Mouse (Mus musculus) hindbrain, embryonic 11.5 days (tissue): Measurements from ENCODE around the gene Chic2. TPM values are rescaled to one million over a fixed set of nuclear protein-coding genes. Genes with fewer than 3 reads are reported as not detected.

Experiments
- ATAC-seq: fragments of 200-750 bp; cut with Nextera tagmentation; 2 replicates; pipeline ENCODE4 v1.8.0; 2017; ENCODE audit warnings: mild to moderate bottlenecking, moderate TSS enrichment, moderate library complexity; ENCODE audit not compliant: low FRiP score
- DNase-seq: peaks from one replicate; pipeline ENCODE4 v3.0.0-alpha.2; 2015; ENCODE audit warnings: low spot score
- H3K27ac ChIP-seq: fragments of 300-500 bp; sonication (generic); 2 replicates; pipeline ENCODE4 v1.5.1; 2014; ENCODE audit warnings: mild to moderate bottlenecking, low read depth, low read length
- H3K27me3 ChIP-seq: fragments of 300-500 bp; sonication (generic); 2 replicates; pipeline ENCODE4 v1.6.1; 2014; ENCODE audit warnings: mild to moderate bottlenecking, low read length, moderate library complexity, mixed read lengths; ENCODE audit not compliant: control insufficient read depth, insufficient read depth
- H3K36me3 ChIP-seq: fragments of 300-500 bp; sonication (generic); 2 replicates; pipeline ENCODE4 v1.6.1; 2014; ENCODE audit warnings: mild to moderate bottlenecking, low read length, moderate library complexity, mixed read lengths; ENCODE audit not compliant: control insufficient read depth, insufficient read depth
- H3K4me1 ChIP-seq: fragments of 300-500 bp; sonication (generic); replicated peaks from 2 replicates; pipeline ENCODE4 v1.6.1; 2014; ENCODE audit warnings: low read length, mixed read lengths; ENCODE audit not compliant: control insufficient read depth, insufficient read depth
- H3K4me2 ChIP-seq: fragments of 300-500 bp; sonication (generic); replicated peaks from 2 replicates; pipeline ENCODE4 v1.6.1; 2014; ENCODE audit warnings: mild to moderate bottlenecking, low read depth, low read length
- H3K4me3 ChIP-seq: fragments of 300-500 bp; sonication (generic); 2 replicates; pipeline ENCODE4 v1.5.1; 2014; ENCODE audit warnings: low read depth, low read length
- H3K9ac ChIP-seq: fragments of 300-500 bp; sonication (generic); 2 replicates; pipeline ENCODE4 v1.6.1; 2014; ENCODE audit warnings: low read depth, low read length
- H3K9me3 ChIP-seq: fragments of 300-500 bp; sonication (generic); 2 replicates; pipeline ENCODE4 v1.6.1; 2016; ENCODE audit warnings: low read length; ENCODE audit not compliant: control insufficient read depth
- WGBS: fragments of 180-500 bp; shearing (Covaris S2); extraction: QIAGEN DNeasy Blood & Tissue Kit; methylation state at CpG from one replicate; pipeline ENCODE4 v1.1.7; 2014; 5-methylcytosine and 5-hydroxymethylcytosine counted together
- polyA plus RNA-seq: library from polyadenylated mRNA; unstranded; fragments of >200 nt; fragmentation: Nextera tagmentation; extraction: Ambion mirVana; gene quantifications from 2 replicates; pipeline ENCODE4 v1.2.1, GENCODE M21; 2014

Chic2 gene
- polyA plus RNA-seq: 50.9 and 52.3 TPM in 2 replicates

DNA sequence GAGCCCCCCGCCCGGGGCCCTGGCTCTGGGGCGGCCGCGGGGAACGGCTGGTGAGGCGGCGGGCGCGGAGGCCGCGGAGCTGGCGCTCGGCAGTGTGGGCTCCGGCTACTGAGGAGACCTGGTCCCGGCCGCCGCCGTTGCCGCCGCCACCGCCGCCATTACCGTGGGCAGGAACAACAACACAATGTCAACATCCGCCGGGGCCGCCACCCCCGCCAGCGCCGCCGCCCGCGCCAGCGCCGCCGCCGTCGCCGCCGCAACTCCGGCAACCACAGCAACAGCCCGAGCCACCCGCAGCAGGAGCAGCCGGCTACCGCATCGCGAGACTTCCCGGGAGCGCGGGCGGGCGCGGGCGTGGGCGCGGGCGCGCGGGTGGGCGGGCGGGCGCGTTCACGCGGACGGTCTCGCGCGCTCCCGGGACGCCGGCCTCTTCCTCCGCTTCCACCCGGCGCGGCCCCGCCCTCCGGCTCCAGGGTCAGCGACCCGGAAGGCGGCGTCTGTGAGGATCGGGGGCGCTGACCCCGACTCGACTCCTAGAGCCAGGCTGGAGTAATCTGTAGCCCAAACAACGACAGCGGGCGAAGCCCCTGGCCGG is at the start of gene Chic2:
Chic2 (minus strand) TSS at position 465 of the 595 bp plus-strand sequence.
- ATAC-seq: peak; percentile 94
- no peaks in the 10 kb centered on the region for H3K9me3 ChIP-seq
- peaks cover 2% of the 10 kb centered on the region; the same call in 1 of the 2 replicates for H3K4me1 ChIP-seq
- peak within 1 kb of the TSS; percentile 72 for H3K4me3 ChIP-seq
- H3K4me2 ChIP-seq: peak within 1 kb of the TSS; percentile 55
- DNase-seq: peak; percentile 85
- H3K36me3 ChIP-seq: no peaks in the 10 kb centered on the region
- H3K9ac ChIP-seq: peak within 1 kb of the TSS; percentile 97
- H3K27me3 ChIP-seq: peaks cover 4% of the 10 kb centered on the region; the same call in 1 of the 2 replicates
- H3K27ac ChIP-seq: peak within 1 kb of the TSS; percentile 89
- 0% methylated on average over 29 of the region's 90 CpGs for WGBS

DNA sequence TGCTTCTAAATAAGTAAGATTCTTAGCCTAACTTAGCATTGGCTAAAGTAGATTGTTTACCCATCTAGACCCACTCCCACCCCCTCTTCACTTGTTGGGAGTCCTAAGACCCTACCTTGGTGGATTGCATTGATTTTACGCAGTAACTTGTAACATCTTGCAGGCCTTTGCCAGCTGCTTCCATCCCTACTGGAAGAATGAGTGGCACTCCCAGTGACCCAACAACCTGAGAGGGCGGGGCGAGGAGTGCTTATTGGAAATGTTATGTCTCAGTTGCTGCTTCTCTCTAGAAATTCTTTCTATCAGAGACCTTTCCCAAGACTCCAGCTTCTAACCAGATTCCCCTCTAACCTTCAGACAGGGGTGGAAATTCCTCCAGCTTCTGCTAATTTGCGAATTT is 41.3 kb upstream of the Chic2 start:
- H3K27ac ChIP-seq: no peak overlapping the region
- WGBS: 21% methylated on average over 4 of the region's 4 CpGs
- peaks cover 10% of the 10 kb centered on the region; the same call in 1 of the 2 replicates for H3K4me1 ChIP-seq
- no peaks in the 10 kb centered on the region for H3K9me3 ChIP-seq
- peaks cover 61% of the 10 kb centered on the region for H3K27me3 ChIP-seq
- DNase-seq (peak; percentile 10), ATAC-seq (no peak)
- H3K4me2 ChIP-seq: no peak overlapping the region
- no peak overlapping the region for H3K9ac ChIP-seq
- H3K4me3 ChIP-seq: no peak overlapping the region
- no peaks in the 10 kb centered on the region for H3K36me3 ChIP-seq

DNA sequence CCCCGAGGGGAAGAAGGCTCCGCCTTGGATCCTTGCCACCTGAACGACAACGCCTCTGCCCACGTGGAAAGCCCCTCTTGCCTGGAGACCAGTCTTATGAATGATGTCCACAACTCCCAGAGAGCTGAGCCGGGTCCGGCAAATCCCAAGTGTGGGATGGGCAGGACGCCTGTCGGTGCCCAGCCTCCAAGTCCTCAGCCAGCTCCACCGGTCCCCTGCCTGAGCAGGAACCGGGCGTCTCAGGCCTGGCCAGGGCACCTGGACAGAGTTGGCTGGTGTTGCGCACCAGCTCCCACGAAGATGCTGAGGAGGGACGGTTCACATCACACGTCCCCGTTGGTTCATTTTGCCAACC is 40.9 kb upstream of the Chic2 start:
- no peak for ATAC-seq
- H3K36me3 ChIP-seq: no peaks in the 10 kb centered on the region
- no peaks in the 10 kb centered on the region for H3K9me3 ChIP-seq
- H3K4me2 ChIP-seq: no peak overlapping the region
- DNase-seq: peak; percentile 45
- no peak overlapping the region for H3K4me3 ChIP-seq
- 2% methylated on average over 17 of the region's 17 CpGs for WGBS
- no peak overlapping the region for H3K27ac ChIP-seq
- peaks cover 65% of the 10 kb centered on the region for H3K27me3 ChIP-seq
- no peak overlapping the region for H3K9ac ChIP-seq
- H3K4me1 ChIP-seq: peaks cover 10% of the 10 kb centered on the region; the same call in 1 of the 2 replicates

DNA sequence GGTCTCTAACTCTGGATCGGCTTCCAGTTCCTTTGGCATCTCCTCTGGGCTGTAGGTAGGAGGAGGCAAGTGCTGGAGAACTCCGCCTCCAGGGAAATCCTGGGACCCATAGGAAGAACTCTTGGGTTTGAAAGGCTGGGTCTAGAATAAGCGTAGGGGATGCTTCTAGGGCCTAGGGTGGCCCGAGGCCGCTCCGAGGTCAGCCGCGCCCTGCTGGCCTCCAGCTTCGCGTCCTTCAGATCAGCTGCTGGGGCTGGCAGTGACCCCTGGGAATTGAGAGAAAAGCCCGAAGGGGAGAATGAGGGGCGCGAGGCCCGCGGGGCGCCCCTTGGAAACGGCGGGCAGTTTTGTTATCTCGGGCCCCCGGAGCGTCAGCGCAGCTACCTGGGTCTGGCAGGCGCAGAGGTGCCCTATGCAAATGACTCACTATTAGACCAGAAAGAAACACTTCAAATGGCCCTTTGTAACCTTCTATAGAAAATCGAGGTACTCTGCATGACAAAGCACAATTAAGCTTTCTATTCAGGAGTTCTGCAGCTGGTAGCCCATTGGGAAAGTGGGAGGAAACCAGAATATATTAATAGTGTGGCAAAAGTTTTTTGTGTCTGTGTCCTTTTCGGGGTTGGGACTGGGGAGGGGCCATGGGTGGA is 40.4 kb upstream of the Chic2 start:
- Histone ChIP-seq H3K9me3 (no peaks in the 10 kb centered on the region), H3K9ac (no peak overlapping the region), H3K4me1 (peaks cover 10% of the 10 kb centered on the region; the same call in 1 of the 2 replicates), H3K27ac (no peak overlapping the region), H3K27me3 (peaks cover 70% of the 10 kb centered on the region), H3K4me3 (no peak overlapping the region), H3K4me2 (0 out of 2 replicates have a peak overlapping the region, but pooled peaks have one; percentile 9), H3K36me3 (no peaks in the 10 kb centered on the region)
- ATAC-seq (peak; percentile 72), DNase-seq (peak; percentile 54)
- WGBS: 0% methylated on average over 25 of the region's 25 CpGs

DNA sequence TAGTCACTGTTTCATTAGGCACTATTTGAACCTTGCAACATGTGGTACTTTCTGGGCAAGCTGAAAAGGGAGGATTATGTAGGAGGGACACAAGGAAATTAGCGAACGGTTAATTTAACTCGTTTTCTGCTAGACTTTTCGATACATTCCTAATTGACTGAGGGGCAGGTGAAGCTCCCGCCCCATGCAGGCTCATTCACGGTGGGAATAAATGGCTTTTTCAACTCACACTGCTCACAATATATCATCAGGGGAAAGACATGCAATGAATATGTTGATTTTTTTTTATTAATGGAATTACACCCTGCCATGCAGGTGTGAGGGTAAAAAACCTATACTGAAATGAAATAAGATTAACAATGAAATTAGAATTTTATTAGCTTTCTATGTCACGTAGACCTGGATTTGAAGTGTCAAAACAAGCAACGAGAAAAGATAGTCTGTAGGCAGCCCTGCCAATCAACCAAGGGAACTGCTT is 39.9 kb upstream of the Chic2 start:
- DNase-seq (peak; percentile 46), ATAC-seq (no peak)
- Histone ChIP-seq H3K27me3 (peaks cover 75% of the 10 kb centered on the region), H3K9ac (no peak overlapping the region), H3K9me3 (no peaks in the 10 kb centered on the region), H3K36me3 (no peaks in the 10 kb centered on the region), H3K4me3 (no peak overlapping the region), H3K27ac (no peak overlapping the region), H3K4me1 (peaks cover 10% of the 10 kb centered on the region; the same call in 1 of the 2 replicates), H3K4me2 (no peak overlapping the region)
- under 1% methylated on average over 8 of the region's 8 CpGs for WGBS

DNA sequence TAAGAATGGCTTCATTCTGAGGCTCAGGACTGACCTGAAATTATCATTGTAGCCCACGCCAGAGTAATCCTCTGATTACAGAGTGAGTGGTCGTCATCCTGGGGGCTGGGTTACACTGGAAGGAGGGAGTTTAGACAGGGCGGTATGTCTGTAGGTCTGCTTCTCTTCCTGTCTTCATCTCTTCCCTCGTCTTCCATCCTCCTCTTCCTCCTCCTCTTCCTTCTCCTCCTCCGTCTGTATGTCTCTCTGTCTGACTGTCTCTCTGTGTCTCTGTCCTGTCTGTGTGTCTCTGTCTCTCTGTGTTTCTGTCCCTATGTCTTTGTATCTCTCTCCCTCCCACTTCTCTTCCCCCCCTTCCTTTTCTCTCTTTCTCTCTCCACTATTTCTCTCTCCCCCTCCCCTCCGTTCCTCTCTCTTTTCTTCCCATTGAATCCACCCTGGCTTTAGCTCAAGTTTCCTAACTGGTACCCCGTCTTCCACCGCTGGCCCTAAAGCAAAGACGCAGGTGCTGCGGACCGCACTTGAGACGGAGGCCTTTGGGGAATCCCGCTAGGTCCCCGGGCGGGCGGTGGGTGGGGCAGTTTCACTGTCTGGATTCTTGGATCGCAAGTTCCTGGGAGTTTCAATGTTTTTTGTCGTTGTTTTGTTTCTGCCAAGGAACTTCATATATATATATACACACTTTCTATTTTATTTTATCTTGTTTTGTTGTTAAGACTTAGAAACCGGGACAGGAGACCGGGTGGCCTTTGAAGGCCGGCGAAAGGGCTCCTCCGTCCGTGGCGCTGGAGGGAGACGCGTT is 39.2 kb upstream of the Chic2 start:
- Histone ChIP-seq H3K27ac (no peak overlapping the region), H3K4me3 (no peak overlapping the region), H3K27me3 (peaks cover 81% of the 10 kb centered on the region), H3K36me3 (no peaks in the 10 kb centered on the region), H3K4me2 (no peak overlapping the region), H3K9ac (no peak overlapping the region), H3K9me3 (no peaks in the 10 kb centered on the region), H3K4me1 (peaks cover 10% of the 10 kb centered on the region; the same call in 1 of the 2 replicates)
- ATAC-seq (no peak), DNase-seq (peak; percentile 46)
- under 1% methylated on average over 27 of the region's 27 CpGs for WGBS

DNA sequence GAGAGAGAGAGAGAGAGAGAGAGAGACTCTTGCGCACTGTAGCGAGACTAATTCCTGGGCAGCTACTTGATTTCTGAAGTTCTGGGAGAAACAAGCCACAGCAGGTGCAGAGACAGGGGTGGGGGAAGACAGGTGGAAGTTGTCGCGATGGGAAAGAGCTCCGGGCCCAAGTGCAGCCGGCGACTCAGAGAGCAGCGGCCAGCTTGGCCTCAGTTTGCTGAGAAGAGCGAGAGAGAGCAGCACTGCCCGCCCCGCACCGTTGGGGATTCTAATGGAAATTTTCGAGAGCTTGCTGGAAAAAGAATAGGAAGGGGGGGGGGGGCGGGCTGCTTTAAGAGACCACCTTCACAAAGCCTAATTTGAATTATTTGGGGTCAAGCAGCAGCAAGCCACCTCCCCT is 38.5 kb upstream of the Chic2 start:
- H3K9ac ChIP-seq: no peak overlapping the region
- DNase-seq (peak; percentile 52), ATAC-seq (peak; percentile 23; the same call in 1 of the 2 replicates)
- no peak overlapping the region for H3K4me2 ChIP-seq
- no peak overlapping the region for H3K27ac ChIP-seq
- H3K4me3 ChIP-seq: no peak overlapping the region
- no peaks in the 10 kb centered on the region for H3K9me3 ChIP-seq
- WGBS: 0% methylated on average over 14 of the region's 14 CpGs
- peaks cover 88% of the 10 kb centered on the region for H3K27me3 ChIP-seq
- H3K36me3 ChIP-seq: no peaks in the 10 kb centered on the region
- H3K4me1 ChIP-seq: peaks cover 10% of the 10 kb centered on the region; the same call in 1 of the 2 replicates

DNA sequence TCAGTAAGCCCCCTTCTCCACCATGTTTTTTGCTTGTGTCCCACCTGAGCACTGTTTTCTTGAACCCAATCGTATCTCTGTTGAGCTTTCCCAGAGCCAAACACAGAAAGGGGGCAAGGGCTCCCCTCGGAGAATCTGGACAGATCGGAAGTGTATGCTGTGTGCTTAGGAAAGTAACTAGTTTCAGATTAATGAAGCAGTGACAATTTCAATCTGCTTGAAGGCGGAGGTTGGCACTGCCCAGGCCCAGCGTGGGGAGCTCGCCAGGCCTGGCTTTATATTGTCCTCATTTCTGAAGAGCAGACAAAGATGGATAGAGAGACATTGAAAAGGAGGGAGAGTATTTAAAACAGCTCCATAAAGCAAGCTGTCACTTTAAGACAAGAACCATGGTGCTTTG is 37.9 kb upstream of the Chic2 start:
- peaks cover 10% of the 10 kb centered on the region; the same call in 1 of the 2 replicates for H3K4me1 ChIP-seq
- no peak overlapping the region for H3K27ac ChIP-seq
- no peak overlapping the region for H3K4me2 ChIP-seq
- H3K36me3 ChIP-seq: no peaks in the 10 kb centered on the region
- no peak for ATAC-seq
- peak; percentile 36 for DNase-seq
- H3K27me3 ChIP-seq: peaks cover 90% of the 10 kb centered on the region
- no peaks in the 10 kb centered on the region for H3K9me3 ChIP-seq
- WGBS: 3% methylated on average over 6 of the region's 6 CpGs
- no peak overlapping the region for H3K9ac ChIP-seq
- H3K4me3 ChIP-seq: no peak overlapping the region
